Comparison of ENCODE assay signal across 15 mouse cellular contexts in genomic region chr2:31420914-31421313, GRCm38 (mm10). TPM values are rescaled to one million over a fixed set of nuclear protein-coding genes. Genes with fewer than 3 reads are reported as not detected.
DNase-seq lines count a peak whose midpoint lies in the region; ATAC-seq and TF ChIP-seq lines count a peak whose summit lies in the region.
"Had no signal": no experiment of that assay in that cellular context is flagged by ENCODE, and none has a peak within 500 bp of the region (broad histone marks: within the 10 kb centered on the region; RNA-seq: fewer than 3 reads in every experiment).

No protein-coding gene starts in this region.

- TF ChIP-seq POLR2A in cerebellum, adult 2 months (IDR thresholded peaks at IDR 0.05; ENCODE audit: borderline replicate concordance, insufficient read depth, low read length) = no peak

- no peaks in the 10 kb centered on the region for H3K4me1 ChIP-seq in cerebellum, adult 2 months (ENCODE audit: control insufficient read depth, insufficient read depth, low read length)
- H3K4me1 ChIP-seq in hindbrain, embryonic 14.5 days (replicated peaks; ENCODE audit: control insufficient read depth, insufficient read depth, low read length) = no peaks in the 10 kb centered on the region

- no peak for DNase-seq in cerebellum, adult 2 months
- peak; percentile 31 for DNase-seq in kidney, adult 9 months
- no peak for DNase-seq in kidney, postnatal 14 days
- peak; percentile 12 to 15 for DNase-seq in right cerebral cortex, adult 2 months (ENCODE audit: low spot score in 2 of 2)
- DNase-seq in right cerebral cortex, postnatal 25 days = no peak
- DNase-seq in hindbrain, embryonic 14.5 days (ENCODE audit: low spot score) = no peak
- no peak for DNase-seq in urinary bladder, postnatal 25 days (ENCODE audit: low spot score)
- DNase-seq: B cell, adult 2 months; gastrocnemius, postnatal 14 days; heart, postnatal 14 days; kidney, adult 8-10 months; lung, adult 18-20 months had no signal

- H3K27ac ChIP-seq in cerebellum, adult 2 months (ENCODE audit: insufficient read depth, low read length) = no peak overlapping the region
- H3K27ac ChIP-seq in hindbrain, embryonic 14.5 days = no peak overlapping the region

- no peak overlapping the region for H3K4me2 ChIP-seq in hindbrain, embryonic 14.5 days (replicated peaks)
- H3K4me2 ChIP-seq: midbrain, embryonic 11.5 days had no signal

- H3K4me3 ChIP-seq in cerebellum, adult 2 months (replicated peaks; ENCODE audit: insufficient read depth, low read depth, low read length) = no peak overlapping the region
- no peak overlapping the region for H3K4me3 ChIP-seq in hindbrain, embryonic 14.5 days (replicated peaks; ENCODE audit: low read length)
- H3K4me3 ChIP-seq: erythroblast, embryonic 14.5 days had no signal

- 79% methylated on average over 6 of the region's 6 CpGs for WGBS in cerebellum, adult 2 months
- 83% methylated on average over 6 of the region's 6 CpGs for WGBS in hindbrain, embryonic 14.5 days

- no peaks in the 10 kb centered on the region for H3K36me3 ChIP-seq in hindbrain, embryonic 14.5 days (replicated peaks; ENCODE audit: control insufficient read depth, insufficient read depth)

- H3K9ac ChIP-seq in hindbrain, embryonic 14.5 days = no peak overlapping the region

- TF ChIP-seq CTCF in cerebellum, adult 2 months (IDR thresholded peaks at IDR 0.05; ENCODE audit: borderline replicate concordance, insufficient read depth, low read depth, low read length) = peak; percentile 37; the same call in 1 of the 2 replicates

- no peaks in the 10 kb centered on the region for H3K27me3 ChIP-seq in cerebellum, adult 2 months (ENCODE audit: control insufficient read depth, insufficient read depth, low read length)
- H3K27me3 ChIP-seq in hindbrain, embryonic 14.5 days (ENCODE audit: control insufficient read depth, insufficient read depth, low read length) = no peaks in the 10 kb centered on the region

- ATAC-seq in cerebellum, adult (ENCODE audit: insufficient number of reproducible peaks, low FRiP score, low TSS enrichment) = no peak
- no peak for ATAC-seq in hindbrain, embryonic 14.5 days (ENCODE audit: low FRiP score)

- no peaks in the 10 kb centered on the region for H3K9me3 ChIP-seq in hindbrain, embryonic 14.5 days (ENCODE audit: control insufficient read depth, low read length)

RNA-seq across cellular contexts. Expression of gene Ass1, which starts 49.1 kb away (rescaled TPM):
- 27.4 and 29.9 TPM in 2 replicates for polyA plus RNA-seq in cerebellum, adult 2 months (2012; rRNA removed)
- 6.1 and 8.0 TPM in 2 replicates for polyA plus RNA-seq in hindbrain, embryonic 14.5 days (2014; fragmentation: Nextera tagmentation; extraction: Ambion mirVana)

Comparison
In these comparisons a context has a peak if more than half of its experiments do, and no peak if none do; other contexts are left out.
1. DNase-seq: peak in kidney, adult 9 months (single experiment) and right cerebral cortex, adult 2 months (2 of 2); none in cerebellum, adult 2 months (0 of 2), kidney, postnatal 14 days (single experiment), right cerebral cortex, postnatal 25 days (single experiment), hindbrain, embryonic 14.5 days (single experiment) and urinary bladder, postnatal 25 days (single experiment).